ENCODE assay signal across 11 mouse cellular contexts in the genomic region with DNA sequence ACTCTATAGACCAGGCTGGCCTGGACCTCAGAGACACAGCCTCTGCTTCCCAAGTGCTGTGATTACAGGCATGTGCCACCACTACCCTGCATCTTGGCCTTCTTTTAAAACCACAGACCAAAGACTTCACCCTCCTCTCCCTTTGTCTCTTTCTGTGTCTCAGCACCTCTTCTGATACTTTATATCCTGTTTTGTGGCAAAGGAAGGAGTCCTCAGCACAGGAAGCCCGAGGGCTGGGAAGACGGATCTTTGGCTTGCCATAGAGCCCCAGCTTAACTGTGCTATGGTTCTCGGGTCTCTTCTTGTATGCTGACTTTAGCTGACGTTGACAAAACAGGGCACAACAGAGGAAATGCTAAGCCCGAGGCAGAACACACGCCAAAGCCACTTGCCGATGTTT. TPM values are rescaled to one million over a fixed set of nuclear protein-coding genes. Genes with fewer than 3 reads are reported as not detected.
DNase-seq lines count a peak whose midpoint lies in the region; ATAC-seq and TF ChIP-seq lines count a peak whose summit lies in the region.
"Had no signal": no experiment of that assay in that cellular context is flagged by ENCODE, and none has a peak within 500 bp of the region (broad histone marks: within the 10 kb centered on the region; RNA-seq: fewer than 3 reads in every experiment).

No protein-coding gene starts in this region.

- no peak overlapping the region; the same call in 1 of the 2 replicates for H3K9ac ChIP-seq in kidney, embryonic 16.5 days (replicated peaks; ENCODE audit: low read length)
- no peak overlapping the region for H3K9ac ChIP-seq in liver, embryonic 13.5 days
- H3K9ac ChIP-seq: hindbrain, embryonic 12.5 days had no signal

- no peaks in the 10 kb centered on the region for H3K36me3 ChIP-seq in kidney, embryonic 16.5 days (ENCODE audit: insufficient read depth, low read length)
- peaks cover 5% of the 10 kb centered on the region; the same call in 1 of the 2 replicates for H3K36me3 ChIP-seq in E14TG2a.4 (ENCODE audit: insufficient read depth, low read length)
- H3K36me3 ChIP-seq in liver, embryonic 13.5 days = no peaks in the 10 kb centered on the region
- H3K36me3 ChIP-seq: hindbrain, embryonic 12.5 days; midbrain, embryonic 10.5 days had no signal

- H3K27ac ChIP-seq in kidney, embryonic 16.5 days (ENCODE audit: low read length) = peak overlapping the region; percentile 63
- H3K27ac ChIP-seq in liver, embryonic 13.5 days = peak overlapping the region; percentile 41; the same call in 1 of the 2 replicates
- H3K27ac ChIP-seq: hindbrain, embryonic 12.5 days; midbrain, embryonic 10.5 days had no signal

- peaks cover 14% of the 10 kb centered on the region for H3K4me1 ChIP-seq in kidney, embryonic 16.5 days (ENCODE audit: insufficient read depth, low read length)
- H3K4me1 ChIP-seq in E14TG2a.4 (replicated peaks; ENCODE audit: low read depth, low read length) = peaks cover 92% of the 10 kb centered on the region
- peaks cover 48% of the 10 kb centered on the region for H3K4me1 ChIP-seq in liver, embryonic 13.5 days (replicated peaks)
- H3K4me1 ChIP-seq: hindbrain, embryonic 12.5 days had no signal

- no peak overlapping the region for H3K4me2 ChIP-seq in kidney, embryonic 16.5 days (replicated peaks; ENCODE audit: low read depth, low read length)
- H3K4me2 ChIP-seq in liver, embryonic 13.5 days = no peak overlapping the region
- H3K4me2 ChIP-seq: hindbrain, embryonic 12.5 days had no signal

- WGBS in kidney, embryonic 16.5 days = 64% methylated on average over 7 of the region's 7 CpGs
- WGBS in liver, embryonic 13.5 days (ENCODE audit: insufficient replicate concordance) = 47% methylated on average over 7 of the region's 7 CpGs

- H3K9me3 ChIP-seq in kidney, embryonic 16.5 days (ENCODE audit: low read length) = no peaks in the 10 kb centered on the region
- H3K9me3 ChIP-seq in E14TG2a.4 (ENCODE audit: low read length) = no peaks in the 10 kb centered on the region
- no peaks in the 10 kb centered on the region for H3K9me3 ChIP-seq in liver, embryonic 13.5 days (replicated peaks)
- H3K9me3 ChIP-seq: hindbrain, embryonic 12.5 days; midbrain, embryonic 10.5 days had no signal

- ATAC-seq in kidney, embryonic 16.5 days (ENCODE audit: low FRiP score, low TSS enrichment) = no peak
- ATAC-seq in activated CD4-positive, CD25-positive, alpha-beta regulatory T cell, adult 4 months = peak; percentile 58
- no peak for ATAC-seq in liver, embryonic 13.5 days (ENCODE audit: low read depth)
- no peak for ATAC-seq in cerebellum, adult (ENCODE audit: insufficient number of reproducible peaks, low FRiP score, low TSS enrichment)

- no peak for TF ChIP-seq CTCF in E14TG2a.4 (conservative IDR thresholded peaks at IDR 0.05; ENCODE audit: low read length)

- no peaks in the 10 kb centered on the region for H3K27me3 ChIP-seq in kidney, embryonic 16.5 days (ENCODE audit: insufficient read depth, low read length)
- no peaks in the 10 kb centered on the region for H3K27me3 ChIP-seq in E14TG2a.4 (ENCODE audit: insufficient read depth, low read length)
- H3K27me3 ChIP-seq in liver, embryonic 13.5 days = no peaks in the 10 kb centered on the region
- H3K27me3 ChIP-seq: hindbrain, embryonic 12.5 days had no signal

- DNase-seq in kidney, postnatal 4 days = no peak
- DNase-seq in liver, embryonic 13.5 days = no peak
- DNase-seq in Muller cell, postnatal 12 days (ENCODE audit: inconsistent ontology term) = no peak
- DNase-seq: adrenal gland, adult 2 months; embryo, embryonic 11 days had no signal

- no peak overlapping the region for H3K4me3 ChIP-seq in kidney, embryonic 16.5 days (ENCODE audit: low read length)
- peak overlapping the region; percentile 77 for H3K4me3 ChIP-seq in E14TG2a.4 (replicated peaks; ENCODE audit: low read length)
- H3K4me3 ChIP-seq in liver, embryonic 13.5 days (replicated peaks) = no peak overlapping the region
- H3K4me3 ChIP-seq: hindbrain, embryonic 12.5 days; midbrain, embryonic 10.5 days had no signal

RNA-seq across cellular contexts. Expression of a gene that starts 6.1 kb away (rescaled TPM):
- 1.3 TPM in 2 replicates for polyA plus RNA-seq in kidney, embryonic 16.5 days (2015; fragmentation: Nextera tagmentation; extraction: Ambion mirVana)
- not detected for polyA plus RNA-seq in activated CD4-positive, CD25-positive, alpha-beta regulatory T cell, adult 4 months (2017; shearing (Covaris generic))
- 0.29 TPM in 1 of 2 replicates, not detected in the other for polyA plus RNA-seq in liver, embryonic 13.5 days (2015; fragmentation: Nextera tagmentation; extraction: Ambion mirVana)
- polyA plus RNA-seq: adrenal gland, adult 2 months had no signal

RNA-seq across cellular contexts. Expression of a gene that starts 12.9 kb away (rescaled TPM):
- polyA plus RNA-seq in kidney, embryonic 16.5 days (2015; fragmentation: Nextera tagmentation; extraction: Ambion mirVana) = 191 and 197 TPM in 2 replicates
- polyA plus RNA-seq in activated CD4-positive, CD25-positive, alpha-beta regulatory T cell, adult 4 months (2017; shearing (Covaris generic)) = 100 to 1,000 TPM; 276 to 326 TPM
- polyA plus RNA-seq in liver, embryonic 13.5 days (2015; fragmentation: Nextera tagmentation; extraction: Ambion mirVana) = 29.7 and 29.9 TPM in 2 replicates

RNA-seq across cellular contexts. Expression of a gene that starts 23.3 kb away (rescaled TPM):
- polyA plus RNA-seq in kidney, embryonic 16.5 days (2015; fragmentation: Nextera tagmentation; extraction: Ambion mirVana) = 32.1 and 35.8 TPM in 2 replicates
- polyA plus RNA-seq in activated CD4-positive, CD25-positive, alpha-beta regulatory T cell, adult 4 months (2017; shearing (Covaris generic)) = 10 to 100 TPM; 25.1 to 35.6 TPM
- 13.0 and 13.5 TPM in 2 replicates for polyA plus RNA-seq in liver, embryonic 13.5 days (2015; fragmentation: Nextera tagmentation; extraction: Ambion mirVana)

RNA-seq across cellular contexts. Expression of a gene that starts 25.8 kb away (rescaled TPM):
- polyA plus RNA-seq in kidney, embryonic 16.5 days (2015; fragmentation: Nextera tagmentation; extraction: Ambion mirVana) = 2.2 and 2.3 TPM in 2 replicates
- polyA plus RNA-seq in activated CD4-positive, CD25-positive, alpha-beta regulatory T cell, adult 4 months (2017; shearing (Covaris generic)) = not detected
- polyA plus RNA-seq in liver, embryonic 13.5 days (2015; fragmentation: Nextera tagmentation; extraction: Ambion mirVana) = 0.12 and 0.14 TPM in 2 replicates

RNA-seq across cellular contexts. Expression of a gene that starts 30.3 kb away (rescaled TPM):
- polyA plus RNA-seq in kidney, embryonic 16.5 days (2015; fragmentation: Nextera tagmentation; extraction: Ambion mirVana) = 6.9 and 7.1 TPM in 2 replicates
- polyA plus RNA-seq in activated CD4-positive, CD25-positive, alpha-beta regulatory T cell, adult 4 months (2017; shearing (Covaris generic)) = under 1 TPM; 0.09 to 0.14 TPM
- 0.73 and 0.87 TPM in 2 replicates for polyA plus RNA-seq in liver, embryonic 13.5 days (2015; fragmentation: Nextera tagmentation; extraction: Ambion mirVana)
